Mouse (Mus musculus) olfactory bulb, adult 2 months (tissue): ENCODE measurements at regions not wholly inside any gene's neighbourhood (a gene's known extent, or its start where the extent isn't known, plus 50 kb on each side); places are given as distances from the start of the nearest gene placed in this dataset.

Experiments
- H3K27ac ChIP-seq: fragments of 200-500 bp; 2 replicates; pipeline ENCODE4 v1.5.1; 2012; ENCODE audit warnings: low read depth, low read length; ENCODE audit not compliant: insufficient read depth
- H3K4me1 ChIP-seq: fragments of 200-500 bp; 2 replicates; pipeline ENCODE4 v1.6.1; 2012; ENCODE audit warnings: low read length; ENCODE audit not compliant: control insufficient read depth, insufficient read depth
- H3K4me3 ChIP-seq: fragments of 200-500 bp; 2 replicates; pipeline ENCODE4 v1.5.1; 2012; ENCODE audit warnings: mild to moderate bottlenecking, low read depth, low read length, moderate library complexity; ENCODE audit not compliant: insufficient read depth
- CTCF ChIP-seq: fragments of 200-500 bp; IDR thresholded peaks from 2 replicates; pipeline ENCODE4 v1.5.1; 2012; ENCODE audit warnings: low read depth, mild to moderate bottlenecking, low read length, moderate library complexity; ENCODE audit not compliant: insufficient read depth
- POLR2A ChIP-seq: fragments of 200-500 bp; IDR thresholded peaks from 2 replicates; pipeline ENCODE4 v1.6.1; 2012; ENCODE audit warnings: mild to moderate bottlenecking, low read depth, low read length, moderate library complexity; ENCODE audit not compliant: insufficient read depth
- WGBS: fragments of 180-500 bp; shearing (Covaris S2); methylation state at CpG from one replicate; pipeline ENCODE4 v1.1.7; 2018; 5-methylcytosine and 5-hydroxymethylcytosine counted together

GRCm38 (mm10) chr13:101305695-101306413 lies 462.2 kb downstream of the Pik3r1 start:
- TF ChIP-seq CTCF (no peak), POLR2A (no peak)
- WGBS, result 56% methylated on average over 11 of the region's 11 CpGs
- Histone ChIP-seq H3K27ac (no peak overlapping the region), H3K4me1 (peaks cover 2% of the 10 kb centered on the region; the same call in 1 of the 2 replicates), H3K4me3 (no peak overlapping the region)

GRCm38 (mm10) chr13:101305063-101305462 lies 463.0 kb downstream of the Pik3r1 start:
- H3K4me3 ChIP-seq, result no peak overlapping the region
- TF ChIP-seq POLR2A (no peak), CTCF (no peak)
- no peak overlapping the region for H3K27ac ChIP-seq
- H3K4me1 ChIP-seq, result peaks cover 2% of the 10 kb centered on the region; the same call in 1 of the 2 replicates
- 51% methylated on average over 6 of the region's 6 CpGs for WGBS

- no peak overlapping the region for H3K4me3 ChIP-seq
- TF ChIP-seq POLR2A (no peak), CTCF (no peak)
- peaks cover 2% of the 10 kb centered on the region; the same call in 1 of the 2 replicates for H3K4me1 ChIP-seq
- WGBS, result 81% methylated on average over 2 of the region's 2 CpGs
- no peak overlapping the region for H3K27ac ChIP-seq
Measured at GRCm38 (mm10) chr13:101301361-101301760, 466.7 kb downstream of the Pik3r1 start.

GRCm38 (mm10) chr13:101289407-101289806 lies 456.2 kb upstream of the Slc30a5 start:
- WGBS, result 93% methylated on average over 4 of the region's 4 CpGs
- Histone ChIP-seq H3K4me1 (no peaks in the 10 kb centered on the region), H3K4me3 (no peak overlapping the region), H3K27ac (no peak overlapping the region)
- no peak for TF ChIP-seq POLR2A

- Histone ChIP-seq H3K4me1 (no peaks in the 10 kb centered on the region), H3K4me3 (no peak overlapping the region), H3K27ac (no peak overlapping the region)
- WGBS, result 46% methylated on average over 4 of the region's 4 CpGs
- TF ChIP-seq POLR2A (no peak), CTCF (no peak)
Measured at GRCm38 (mm10) chr13:101287131-101287530, 453.9 kb upstream of the Slc30a5 start.

GRCm38 (mm10) chr13:101286029-101286917 lies 453.0 kb upstream of the Slc30a5 start:
- WGBS, result 40% methylated on average over 15 of the region's 15 CpGs
- H3K4me3 ChIP-seq, result no peak overlapping the region
- H3K27ac ChIP-seq, result no peak overlapping the region
- no peaks in the 10 kb centered on the region for H3K4me1 ChIP-seq
- TF ChIP-seq POLR2A, result no peak
- TF ChIP-seq CTCF, result no peak

GRCm38 (mm10) chr13:101278127-101278526 lies 444.9 kb upstream of the Slc30a5 start:
- 74% methylated on average over 1 of the region's 1 CpGs for WGBS
- H3K4me3 ChIP-seq, result no peak overlapping the region
- TF ChIP-seq POLR2A (no peak), CTCF (no peak)

GRCm38 (mm10) chr13:101276766-101277165 lies 443.5 kb upstream of the Slc30a5 start:
- Histone ChIP-seq H3K27ac (no peak overlapping the region), H3K4me3 (no peak overlapping the region), H3K4me1 (no peaks in the 10 kb centered on the region)
- TF ChIP-seq POLR2A (no peak), CTCF (no peak)
- WGBS, result 96% methylated on average over 2 of the region's 2 CpGs

More at GRCm38 (mm10) chr13:101278127-101278526, 444.9 kb upstream of the Slc30a5 start:
- no peaks in the 10 kb centered on the region for H3K4me1 ChIP-seq
- H3K27ac ChIP-seq, result no peak overlapping the region

- H3K27ac ChIP-seq, result no peak overlapping the region
- 87% methylated on average over 7 of the region's 7 CpGs for WGBS
- no peak for TF ChIP-seq CTCF
- TF ChIP-seq POLR2A, result no peak
- H3K4me1 ChIP-seq, result no peaks in the 10 kb centered on the region
- H3K4me3 ChIP-seq, result no peak overlapping the region
Measured at GRCm38 (mm10) chr13:101274470-101275141, 441.4 kb upstream of the Slc30a5 start.
